Mouse (Mus musculus): ENCODE measurements around the gene Pym1.

DNA sequence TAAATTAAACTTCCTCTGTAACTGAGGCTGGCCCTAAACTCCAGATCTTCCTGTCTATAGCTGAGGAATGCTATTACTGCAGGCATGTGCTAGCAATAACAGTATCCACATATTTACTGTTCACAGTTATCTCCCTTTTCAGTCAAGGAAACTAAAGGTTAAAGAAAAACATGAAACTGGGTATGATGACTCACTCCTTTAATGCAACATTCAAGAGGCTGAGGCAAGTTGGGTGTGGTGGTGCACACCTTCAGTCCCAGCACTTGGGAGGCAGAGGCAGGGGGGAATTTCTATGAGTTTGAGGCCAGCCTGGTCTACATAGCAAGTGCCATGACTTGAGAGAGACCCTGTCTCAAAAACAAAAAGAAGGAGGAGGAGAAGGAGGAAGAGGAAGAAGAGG, 15.7 kb upstream of the Pym1 start:
- TF ChIP-seq CTCF (IDR thresholded peaks at IDR 0.05; ENCODE audit: borderline replicate concordance, insufficient read depth, low read length) = no peak
- TF ChIP-seq POLR2A (IDR thresholded peaks at IDR 0.05; ENCODE audit: low read depth, low read length) = no peak

All from embryonic fibroblast, embryonic 13.5 days (primary cell).